Mouse (Mus musculus): ENCODE results near the gene Pla2g6. TPM values are rescaled to one million over a fixed set of nuclear protein-coding genes. Genes with fewer than 3 reads are reported as not detected.

The Pla2g6 gene
- polyA plus RNA-seq, 1 experiment from 2014 or later, result 11.4 TPM

GRCm38 (mm10) chr15:79361023-79361422 lies 32.8 kb upstream of the Pla2g6 start:
- H3K27me3 ChIP-seq, result peaks cover 16% of the 10 kb centered on the region
- no peak overlapping the region for H3K9ac ChIP-seq
- H3K9me3 ChIP-seq (replicated peaks), result no peaks in the 10 kb centered on the region
- no peak overlapping the region for H3K27ac ChIP-seq
- H3K4me3 ChIP-seq (replicated peaks), result no peak overlapping the region
- ATAC-seq (ENCODE audit: low read depth) (no peak), DNase-seq (no peak)
- peaks cover 44% of the 10 kb centered on the region for H3K4me1 ChIP-seq (replicated peaks)
- H3K36me3 ChIP-seq, result 0 out of 2 replicates have a peak, but pooled peaks cover 5% of the 10 kb centered on the region
- 11% methylated on average over 4 of the region's 4 CpGs for WGBS (ENCODE audit: insufficient replicate concordance)
- no peak overlapping the region for H3K4me2 ChIP-seq

- Histone ChIP-seq H3K9ac (no peak overlapping the region), H3K4me2 (no peak overlapping the region), H3K27me3 (peaks cover 19% of the 10 kb centered on the region), H3K36me3 (0 out of 2 replicates have a peak, but pooled peaks cover 5% of the 10 kb centered on the region), H3K27ac (no peak overlapping the region), H3K4me3 (replicated peaks) (no peak overlapping the region), H3K9me3 (replicated peaks) (no peaks in the 10 kb centered on the region), H3K4me1 (replicated peaks) (peaks cover 48% of the 10 kb centered on the region)
- no peak for ATAC-seq (ENCODE audit: low read depth)
- no peak for DNase-seq
- WGBS (ENCODE audit: insufficient replicate concordance), result 40% methylated on average over 7 of the region's 7 CpGs
These were observed 32.2 kb upstream of the Pla2g6 start for GRCm38 (mm10) chr15:79360371-79360770.

- peaks cover 48% of the 10 kb centered on the region for H3K4me1 ChIP-seq (replicated peaks)
- 0 out of 2 replicates have a peak, but pooled peaks cover 5% of the 10 kb centered on the region for H3K36me3 ChIP-seq
- H3K9ac ChIP-seq, result no peak overlapping the region
- no peak overlapping the region for H3K27ac ChIP-seq
- peaks cover 19% of the 10 kb centered on the region for H3K27me3 ChIP-seq
- H3K4me2 ChIP-seq, result no peak overlapping the region
- no peak overlapping the region for H3K4me3 ChIP-seq (replicated peaks)
- DNase-seq (no peak), ATAC-seq (ENCODE audit: low read depth) (no peak)
- H3K9me3 ChIP-seq (replicated peaks), result no peaks in the 10 kb centered on the region
- WGBS (ENCODE audit: insufficient replicate concordance), result 36% methylated on average over 6 of the region's 6 CpGs
These were observed 31.8 kb upstream of the Pla2g6 start for GRCm38 (mm10) chr15:79359954-79360353.

GRCm38 (mm10) chr15:79357974-79358690 lies 29.9 kb upstream of the Pla2g6 start:
- H3K27me3 ChIP-seq, result peaks cover 19% of the 10 kb centered on the region
- H3K9ac ChIP-seq, result peak overlapping the region; percentile 70; the same call in 1 of the 2 replicates
- H3K4me2 ChIP-seq, result peak overlapping the region; percentile 81
- H3K4me3 ChIP-seq (replicated peaks), result peak overlapping the region; percentile 53; the same call in 1 of the 2 replicates
- H3K27ac ChIP-seq, result no peak overlapping the region
- DNase-seq (no peak), ATAC-seq (ENCODE audit: low read depth) (no peak)
- WGBS (ENCODE audit: insufficient replicate concordance), result 41% methylated on average over 12 of the region's 12 CpGs
- H3K9me3 ChIP-seq (replicated peaks), result no peaks in the 10 kb centered on the region
- 0 out of 2 replicates have a peak, but pooled peaks cover 5% of the 10 kb centered on the region for H3K36me3 ChIP-seq
- H3K4me1 ChIP-seq (replicated peaks), result peaks cover 60% of the 10 kb centered on the region

- Histone ChIP-seq H3K4me1 (replicated peaks) (peaks cover 69% of the 10 kb centered on the region), H3K9me3 (replicated peaks) (no peaks in the 10 kb centered on the region), H3K9ac (peak overlapping the region; percentile 70), H3K4me2 (peak overlapping the region; percentile 81), H3K27ac (peak overlapping the region; percentile 61; the same call in 1 of the 2 replicates), H3K27me3 (peaks cover 19% of the 10 kb centered on the region), H3K36me3 (no peaks in the 10 kb centered on the region), H3K4me3 (replicated peaks) (peak overlapping the region; percentile 53)
- peak; percentile 70 for DNase-seq
- peak; percentile 84 for ATAC-seq (ENCODE audit: low read depth)
- WGBS (ENCODE audit: insufficient replicate concordance), result under 1% methylated on average over 72 of the region's 77 CpGs
These were observed 29.1 kb upstream of the Pla2g6 start for GRCm38 (mm10) chr15:79357036-79357911.

- WGBS (ENCODE audit: insufficient replicate concordance), result 62% methylated on average over 8 of the region's 8 CpGs
- peaks cover 76% of the 10 kb centered on the region for H3K4me1 ChIP-seq (replicated peaks)
- DNase-seq (no peak), ATAC-seq (ENCODE audit: low read depth) (no peak)
- H3K9me3 ChIP-seq (replicated peaks), result no peaks in the 10 kb centered on the region
- H3K4me2 ChIP-seq, result peak overlapping the region; percentile 81
- peak overlapping the region; percentile 53 for H3K4me3 ChIP-seq (replicated peaks)
- no peak overlapping the region for H3K27ac ChIP-seq
- H3K27me3 ChIP-seq, result peaks cover 19% of the 10 kb centered on the region
- H3K36me3 ChIP-seq, result no peaks in the 10 kb centered on the region
- peak overlapping the region; percentile 70 for H3K9ac ChIP-seq
These were observed 28.3 kb upstream of the Pla2g6 start for GRCm38 (mm10) chr15:79356481-79356880.

- peaks cover 71% of the 10 kb centered on the region for H3K4me1 ChIP-seq (replicated peaks)
- H3K4me3 ChIP-seq (replicated peaks), result no peak overlapping the region
- no peak overlapping the region for H3K9ac ChIP-seq
- H3K27ac ChIP-seq, result no peak overlapping the region
- no peaks in the 10 kb centered on the region for H3K9me3 ChIP-seq (replicated peaks)
- DNase-seq (no peak), ATAC-seq (ENCODE audit: low read depth) (no peak)
- no peak overlapping the region for H3K4me2 ChIP-seq
- 35% methylated on average over 4 of the region's 4 CpGs for WGBS (ENCODE audit: insufficient replicate concordance)
- H3K27me3 ChIP-seq, result peaks cover 19% of the 10 kb centered on the region
- no peaks in the 10 kb centered on the region for H3K36me3 ChIP-seq
These were observed 26.4 kb upstream of the Pla2g6 start for GRCm38 (mm10) chr15:79354619-79355018.

- DNase-seq (no peak), ATAC-seq (ENCODE audit: low read depth) (no peak)
- no peak overlapping the region for H3K27ac ChIP-seq
- H3K27me3 ChIP-seq, result peaks cover 26% of the 10 kb centered on the region
- H3K4me2 ChIP-seq, result no peak overlapping the region
- H3K4me3 ChIP-seq (replicated peaks), result no peak overlapping the region
- H3K9me3 ChIP-seq (replicated peaks), result no peaks in the 10 kb centered on the region
- 77% methylated on average over 5 of the region's 5 CpGs for WGBS (ENCODE audit: insufficient replicate concordance)
- H3K36me3 ChIP-seq, result no peaks in the 10 kb centered on the region
- H3K4me1 ChIP-seq (replicated peaks), result peaks cover 76% of the 10 kb centered on the region
- H3K9ac ChIP-seq, result no peak overlapping the region
These were observed 25.6 kb upstream of the Pla2g6 start for GRCm38 (mm10) chr15:79353690-79354305.

- 62% methylated on average over 6 of the region's 6 CpGs for WGBS (ENCODE audit: insufficient replicate concordance)
- no peak for DNase-seq
- no peak for ATAC-seq (ENCODE audit: low read depth)
- Histone ChIP-seq H3K9ac (no peak overlapping the region), H3K27ac (no peak overlapping the region), H3K4me3 (replicated peaks) (no peak overlapping the region), H3K4me2 (no peak overlapping the region), H3K4me1 (replicated peaks) (peaks cover 78% of the 10 kb centered on the region), H3K9me3 (replicated peaks) (no peaks in the 10 kb centered on the region), H3K27me3 (peaks cover 33% of the 10 kb centered on the region), H3K36me3 (no peaks in the 10 kb centered on the region)
These were observed 24.3 kb upstream of the Pla2g6 start for GRCm38 (mm10) chr15:79352479-79352878.

- Histone ChIP-seq H3K4me2 (no peak overlapping the region), H3K9ac (peak overlapping the region; percentile 33; the same call in 1 of the 2 replicates), H3K36me3 (no peaks in the 10 kb centered on the region), H3K27me3 (peaks cover 33% of the 10 kb centered on the region), H3K27ac (no peak overlapping the region), H3K9me3 (replicated peaks) (no peaks in the 10 kb centered on the region), H3K4me1 (replicated peaks) (peaks cover 76% of the 10 kb centered on the region), H3K4me3 (replicated peaks) (no peak overlapping the region)
- ATAC-seq (ENCODE audit: low read depth) (no peak), DNase-seq (no peak)
- WGBS (ENCODE audit: insufficient replicate concordance), result 41% methylated on average over 15 of the region's 15 CpGs
These were observed 23.2 kb upstream of the Pla2g6 start for GRCm38 (mm10) chr15:79351331-79351767.

GRCm38 (mm10) chr15:79350866-79351265 lies 22.7 kb upstream of the Pla2g6 start:
- no peak overlapping the region for H3K4me3 ChIP-seq (replicated peaks)
- H3K27me3 ChIP-seq, result peaks cover 35% of the 10 kb centered on the region
- peak overlapping the region; percentile 33; the same call in 1 of the 2 replicates for H3K9ac ChIP-seq
- no peak overlapping the region for H3K4me2 ChIP-seq
- H3K36me3 ChIP-seq, result no peaks in the 10 kb centered on the region
- H3K4me1 ChIP-seq (replicated peaks), result peaks cover 73% of the 10 kb centered on the region
- ATAC-seq (ENCODE audit: low read depth) (no peak), DNase-seq (no peak)
- no peak overlapping the region for H3K27ac ChIP-seq
- no peaks in the 10 kb centered on the region for H3K9me3 ChIP-seq (replicated peaks)
- WGBS (ENCODE audit: insufficient replicate concordance), result 59% methylated on average over 4 of the region's 4 CpGs
